In genomic region chr5:117240321-117240731, GRCm38 (mm10) we compare ENCODE assay signal across 8 mouse cellular contexts. TPM values are rescaled to one million over a fixed set of nuclear protein-coding genes. Genes with fewer than 3 reads are reported as not detected.
DNase-seq lines count a peak whose midpoint lies in the region; ATAC-seq and TF ChIP-seq lines count a peak whose summit lies in the region.

No protein-coding gene starts in this region.

- no peaks in the 10 kb centered on the region for H3K4me1 ChIP-seq in lung, postnatal 0 days (ENCODE audit: insufficient read depth, low read depth, low read length)
- H3K4me1 ChIP-seq in hindbrain, embryonic 13.5 days (replicated peaks) = peaks cover 33% of the 10 kb centered on the region
- H3K4me1 ChIP-seq in midbrain, embryonic 14.5 days (ENCODE audit: control insufficient read depth, insufficient read depth, low read length) = peaks cover 16% of the 10 kb centered on the region

- no peak overlapping the region for H3K27ac ChIP-seq in lung, postnatal 0 days (ENCODE audit: low read length)
- peak overlapping the region; percentile 96 for H3K27ac ChIP-seq in hindbrain, embryonic 13.5 days
- H3K27ac ChIP-seq in midbrain, embryonic 14.5 days (replicated peaks; ENCODE audit: low read depth, low read length) = peak overlapping the region; percentile 96

- H3K9me3 ChIP-seq in lung, postnatal 0 days (ENCODE audit: low read length) = no peaks in the 10 kb centered on the region
- H3K9me3 ChIP-seq in hindbrain, embryonic 13.5 days = no peaks in the 10 kb centered on the region
- H3K9me3 ChIP-seq in midbrain, embryonic 14.5 days (ENCODE audit: control insufficient read depth, low read length) = no peaks in the 10 kb centered on the region

- no peak for TF ChIP-seq EP300 in lung, postnatal 0 days (IDR thresholded peaks at IDR 0.05)

- peak overlapping the region; percentile 43 for H3K4me2 ChIP-seq in lung, postnatal 0 days (replicated peaks; ENCODE audit: low read depth, low read length)
- peak overlapping the region; percentile 82 for H3K4me2 ChIP-seq in hindbrain, embryonic 13.5 days
- H3K4me2 ChIP-seq in midbrain, embryonic 14.5 days (ENCODE audit: low read length) = peak overlapping the region; percentile 80

- no peak overlapping the region for H3K9ac ChIP-seq in lung, postnatal 0 days (replicated peaks; ENCODE audit: low read depth)
- peak overlapping the region; percentile 95 for H3K9ac ChIP-seq in hindbrain, embryonic 13.5 days
- H3K9ac ChIP-seq in midbrain, embryonic 14.5 days (replicated peaks; ENCODE audit: low read length) = peak overlapping the region; percentile 83

- no peaks in the 10 kb centered on the region for H3K36me3 ChIP-seq in lung, postnatal 0 days (ENCODE audit: insufficient read depth, low read length)
- H3K36me3 ChIP-seq in hindbrain, embryonic 13.5 days = peaks cover 8% of the 10 kb centered on the region; the same call in 1 of the 2 replicates
- H3K36me3 ChIP-seq in midbrain, embryonic 14.5 days (ENCODE audit: control insufficient read depth, insufficient read depth, low read length) = no peaks in the 10 kb centered on the region

- DNase-seq in cerebellum, adult 11 months = peak; percentile 21
- no peak for DNase-seq in cerebellum, adult 11-12 months
- no peak for DNase-seq in lung, postnatal 0 days (ENCODE audit: low spot score)
- no peak for DNase-seq in lung, postnatal 10 days
- DNase-seq in midbrain, embryonic 14.5 days = peak; percentile 72
- DNase-seq in adrenal gland, postnatal 25 days = no peak

- H3K4me3 ChIP-seq in lung, postnatal 0 days (ENCODE audit: low read depth, low read length) = peak overlapping the region; percentile 25; the same call in 1 of the 2 replicates
- H3K4me3 ChIP-seq in hindbrain, embryonic 13.5 days = peak overlapping the region; percentile 69
- peak overlapping the region; percentile 66 for H3K4me3 ChIP-seq in midbrain, embryonic 14.5 days (replicated peaks; ENCODE audit: low read depth, low read length)

- no peaks in the 10 kb centered on the region for H3K27me3 ChIP-seq in lung, postnatal 0 days (replicated peaks; ENCODE audit: insufficient read depth, low read length)
- H3K27me3 ChIP-seq in hindbrain, embryonic 13.5 days = no peaks in the 10 kb centered on the region
- H3K27me3 ChIP-seq in midbrain, embryonic 14.5 days (ENCODE audit: control insufficient read depth, insufficient read depth, low read length) = no peaks in the 10 kb centered on the region

- 17% methylated on average over 12 of the region's 12 CpGs for WGBS in lung, postnatal 0 days
- 3% methylated on average over 12 of the region's 12 CpGs for WGBS in hindbrain, embryonic 13.5 days
- WGBS in midbrain, embryonic 14.5 days = under 1% methylated on average over 12 of the region's 12 CpGs

- no peak for TF ChIP-seq CTCF in lung, postnatal 0 days (IDR thresholded peaks at IDR 0.05)

- no peak for ATAC-seq in lung, postnatal 0 days
- peak; percentile 58 for ATAC-seq in hindbrain, embryonic 13.5 days (ENCODE audit: low FRiP score)
- peak; percentile 59; the same call in 1 of the 2 replicates for ATAC-seq in midbrain, embryonic 14.5 days (ENCODE audit: low FRiP score, low TSS enrichment)
- ATAC-seq in CD4-positive, CD25-positive, alpha-beta regulatory T cell, adult 4 months = no peak

RNA-seq across cellular contexts. Expression of gene Pebp1, which starts 47.1 kb away (rescaled TPM):
- polyA plus RNA-seq in lung, postnatal 0 days (2015; fragmentation: Nextera tagmentation; extraction: Ambion mirVana) = 273 and 289 TPM in 2 replicates
- 1,027 and 1,043 TPM in 2 replicates for polyA plus RNA-seq in hindbrain, embryonic 13.5 days (2015; fragmentation: Nextera tagmentation; extraction: Ambion mirVana)
- polyA plus RNA-seq in midbrain, embryonic 14.5 days (2014; fragmentation: Nextera tagmentation; extraction: Ambion mirVana) = 1,041 and 1,069 TPM in 2 replicates
- polyA plus RNA-seq in CD4-positive, CD25-positive, alpha-beta regulatory T cell, adult 4 months (2017; shearing (Covaris generic)) = 100 to 1,000 TPM; 133 to 140 TPM
- total RNA-seq in adrenal gland, postnatal 25 days (2021) = 1,140 and 1,281 TPM in 2 replicates

Comparison
In these comparisons a context has a peak if more than half of its experiments do, and no peak if none do; other contexts are left out.
1. DNase-seq: peak in cerebellum, adult 11 months (single experiment) and midbrain, embryonic 14.5 days (single experiment); none in cerebellum, adult 11-12 months (single experiment), lung, postnatal 0 days (single experiment), lung, postnatal 10 days (single experiment) and adrenal gland, postnatal 25 days (single experiment).
2. ATAC-seq: peak in hindbrain, embryonic 13.5 days (single experiment) and midbrain, embryonic 14.5 days (single experiment); none in lung, postnatal 0 days (single experiment) and CD4-positive, CD25-positive, alpha-beta regulatory T cell, adult 4 months (single experiment).
3. Peak in every context shown above with its lines, with median percentiles within 50 percentile points of each other: H3K4me2 ChIP-seq and H3K4me3 ChIP-seq.